Mouse (Mus musculus) urinary bladder, postnatal 36 days (tissue): Measurements from ENCODE around the gene BC034090.

Source experiments
- DNase-seq, 2 experiments: peaks; one replicate each; pipeline ENCODE4 v3.0.0; 2022; ENCODE audit warnings: low spot score in 2 of 2, mixed read lengths in 1 of 2

Gene BC034090

GRCm38 (mm10) chr1:155244771-155245211 lies 547 bp upstream of the BC034090 start:
- DNase-seq = no peak

GRCm38 (mm10) chr1:155242488-155242745 lies 1.8 kb downstream of the BC034090 start:
- no peak for DNase-seq

DNA sequence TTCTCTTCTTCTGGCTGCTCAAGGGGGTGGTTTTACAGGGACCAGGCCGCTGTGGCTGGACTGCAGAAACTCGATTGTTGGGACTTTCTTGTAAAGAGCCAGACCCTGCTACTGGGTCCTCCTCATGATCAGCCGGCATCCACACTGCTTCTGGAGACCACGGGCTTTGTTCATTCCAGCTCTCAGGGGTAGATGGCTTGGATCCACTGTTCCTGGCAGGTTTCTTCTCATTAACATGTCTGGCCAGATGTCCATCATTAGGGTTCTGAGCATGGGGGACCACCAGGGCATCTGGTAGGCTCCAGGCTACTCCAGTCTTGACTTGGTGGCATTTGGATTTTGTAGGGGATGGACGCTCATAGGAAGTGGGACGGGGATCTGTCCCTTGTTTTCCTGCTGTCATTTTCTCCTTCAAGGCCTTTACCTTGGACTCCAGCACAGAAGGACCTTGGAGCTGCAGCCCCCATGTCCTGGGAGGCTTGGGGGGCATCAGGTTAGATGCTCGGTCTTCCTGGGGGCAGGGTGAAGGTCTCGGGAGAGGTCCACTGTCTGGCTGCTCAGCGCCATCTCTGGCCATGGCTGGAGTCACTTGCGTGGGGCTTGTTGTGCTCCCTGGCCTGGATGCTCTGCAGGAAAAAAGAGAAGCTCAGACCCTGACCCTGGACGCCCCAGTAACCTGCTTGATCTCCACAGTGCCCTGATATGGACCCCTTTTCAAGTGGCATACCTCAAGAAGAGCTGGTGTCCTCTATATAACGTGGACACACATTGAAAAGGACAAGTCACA lies 2.4 kb downstream of the BC034090 start:
- DNase-seq = no peak

DNA sequence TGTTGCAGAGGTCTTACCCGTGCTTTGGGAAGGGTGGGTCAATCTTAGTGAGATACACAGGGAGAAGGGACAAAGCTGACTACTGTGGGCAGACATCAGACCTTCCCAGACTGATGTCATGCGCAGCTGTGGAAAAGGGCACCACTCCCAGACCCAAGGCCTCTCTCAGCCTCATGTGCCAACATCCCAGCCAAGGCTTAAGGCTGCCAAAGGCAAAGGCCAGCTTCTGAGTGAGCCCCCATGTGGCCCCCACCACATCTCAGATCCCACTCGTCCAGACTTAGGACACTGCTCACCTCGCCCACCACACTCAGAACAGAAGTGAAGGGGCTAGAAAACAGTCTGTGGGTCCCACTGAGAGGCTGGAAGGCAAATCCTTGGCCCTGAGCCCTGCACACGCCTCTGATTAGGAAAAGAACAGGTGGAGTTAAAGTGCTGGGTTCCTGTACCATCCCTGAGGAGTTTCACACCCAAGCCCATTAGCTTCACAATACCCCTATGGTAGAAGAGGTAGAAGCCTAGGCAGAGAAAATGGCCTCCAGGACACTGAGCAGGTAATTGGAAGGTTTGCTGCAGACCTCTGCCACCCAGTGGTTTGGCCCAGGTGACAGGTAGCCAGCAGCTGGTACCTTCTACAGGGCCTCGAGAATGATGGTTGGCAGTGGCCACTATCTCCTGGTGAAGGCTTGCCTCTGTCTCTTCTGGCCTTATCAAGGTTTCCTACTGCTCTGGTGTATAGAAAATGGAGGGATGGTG lies 4.1 kb downstream of the BC034090 start:
- no peak for DNase-seq

GRCm38 (mm10) chr1:155239169-155239568 lies 5.1 kb downstream of the BC034090 start:
- DNase-seq = no peak

GRCm38 (mm10) chr1:155238126-155238525 lies 6.1 kb downstream of the BC034090 start:
- no peak for DNase-seq

DNA sequence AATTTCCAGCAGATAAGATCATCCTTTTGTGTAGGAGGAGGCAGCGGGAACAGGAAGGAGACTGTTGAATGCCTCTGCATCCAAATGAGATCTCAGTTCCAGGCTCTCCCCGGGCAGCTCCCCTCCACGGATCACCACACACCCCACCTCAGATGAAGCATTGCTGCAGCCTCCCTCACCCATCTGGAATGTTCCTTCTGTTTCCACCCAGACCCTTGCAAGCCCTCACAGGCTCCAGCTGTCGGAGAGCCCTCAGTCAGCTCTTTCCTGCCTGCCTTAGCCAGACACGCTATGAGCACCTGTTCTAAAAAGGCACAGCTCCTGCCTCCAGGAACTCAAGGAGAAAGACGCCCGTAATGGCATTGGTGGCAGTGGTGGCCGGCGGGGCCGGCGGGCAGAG lies 6.9 kb downstream of the BC034090 start:
- DNase-seq = no peak

DNA sequence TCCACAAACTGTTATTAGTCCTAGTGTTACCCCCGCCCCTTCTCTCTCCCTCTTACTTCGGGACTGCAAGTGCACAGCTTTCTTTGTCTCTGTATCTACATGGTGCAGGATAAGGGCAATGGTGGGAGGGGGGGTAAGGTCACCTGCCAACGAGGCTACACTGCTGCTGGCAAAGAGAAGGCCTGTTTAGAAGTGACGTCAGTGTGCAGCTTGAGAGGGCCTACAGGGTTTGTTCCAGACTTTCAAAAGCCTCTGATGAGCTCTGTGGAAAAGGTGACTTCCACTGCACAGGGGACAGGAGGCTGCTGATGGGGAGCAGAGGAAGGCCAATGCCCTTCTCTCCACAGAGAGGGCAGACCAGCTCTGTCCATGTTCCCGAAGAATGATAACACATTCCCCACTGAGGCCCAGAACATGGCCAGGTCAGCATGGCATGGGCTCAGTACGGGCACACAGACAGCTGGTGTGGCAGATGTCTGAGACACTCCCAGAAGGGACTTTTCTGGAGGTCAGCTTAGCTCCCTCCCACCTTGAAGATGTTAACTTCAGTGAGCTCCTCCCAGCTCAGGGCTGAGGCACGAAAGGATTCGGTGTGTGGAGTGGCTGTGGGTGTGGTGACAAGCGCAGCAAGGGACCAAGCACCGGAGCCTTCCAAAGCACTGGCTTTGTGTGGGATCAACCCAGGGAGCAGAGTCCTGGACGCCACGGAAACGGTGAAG lies 7.8 kb downstream of the BC034090 start:
- no peak for DNase-seq

GRCm38 (mm10) chr1:155235641-155236040 lies 8.6 kb downstream of the BC034090 start:
- no peak for DNase-seq

- peak in 1 of 2 experiments; percentile 73 for DNase-seq
Measured at GRCm38 (mm10) chr1:155233931-155234607, 10.2 kb downstream of the BC034090 start.

DNA sequence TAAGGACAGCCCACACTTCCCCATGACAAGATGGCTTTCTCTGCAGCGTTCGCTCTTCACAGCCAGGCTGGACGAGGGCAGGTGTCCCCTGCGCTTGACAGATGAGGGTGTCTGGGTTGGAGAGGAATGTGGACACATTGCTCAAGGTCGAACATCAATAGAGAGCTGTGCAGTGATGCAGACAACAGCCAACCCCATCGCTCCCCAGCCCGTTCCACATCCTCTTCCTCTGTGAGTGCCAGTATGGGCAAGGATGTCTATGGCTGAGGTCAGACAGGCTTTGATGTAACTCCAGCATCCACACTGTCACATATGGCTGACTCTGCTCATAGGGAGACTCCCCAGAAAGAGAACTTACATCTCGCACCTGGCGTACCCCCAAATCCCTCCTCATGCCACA lies 10.9 kb downstream of the BC034090 start:
- DNase-seq = no peak

- no peak for DNase-seq
Measured at GRCm38 (mm10) chr1:155232786-155233185, 11.5 kb downstream of the BC034090 start.

DNA sequence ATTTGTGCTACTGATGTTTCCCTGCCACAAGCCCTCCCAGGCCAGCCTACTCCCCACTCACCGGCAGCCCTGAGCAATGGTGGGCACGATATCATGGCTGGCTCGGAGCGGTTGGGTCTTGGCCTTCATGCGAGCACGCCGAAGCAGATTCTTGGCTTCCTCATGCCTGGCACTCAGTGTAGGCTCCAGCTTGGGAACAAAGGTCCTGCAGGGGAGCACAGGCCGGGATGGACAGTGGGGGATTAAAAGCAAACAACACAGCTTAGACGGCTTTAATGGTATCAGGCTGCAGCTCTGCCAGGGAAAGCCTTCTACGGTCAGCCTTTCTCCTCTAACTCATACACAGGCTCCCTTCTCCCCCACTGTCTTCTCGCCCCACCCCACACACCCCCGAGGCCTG lies 11.9 kb downstream of the BC034090 start:
- no peak for DNase-seq

- DNase-seq = no peak
Measured at GRCm38 (mm10) chr1:155229464-155230411, 14.5 kb downstream of the BC034090 start.

DNA sequence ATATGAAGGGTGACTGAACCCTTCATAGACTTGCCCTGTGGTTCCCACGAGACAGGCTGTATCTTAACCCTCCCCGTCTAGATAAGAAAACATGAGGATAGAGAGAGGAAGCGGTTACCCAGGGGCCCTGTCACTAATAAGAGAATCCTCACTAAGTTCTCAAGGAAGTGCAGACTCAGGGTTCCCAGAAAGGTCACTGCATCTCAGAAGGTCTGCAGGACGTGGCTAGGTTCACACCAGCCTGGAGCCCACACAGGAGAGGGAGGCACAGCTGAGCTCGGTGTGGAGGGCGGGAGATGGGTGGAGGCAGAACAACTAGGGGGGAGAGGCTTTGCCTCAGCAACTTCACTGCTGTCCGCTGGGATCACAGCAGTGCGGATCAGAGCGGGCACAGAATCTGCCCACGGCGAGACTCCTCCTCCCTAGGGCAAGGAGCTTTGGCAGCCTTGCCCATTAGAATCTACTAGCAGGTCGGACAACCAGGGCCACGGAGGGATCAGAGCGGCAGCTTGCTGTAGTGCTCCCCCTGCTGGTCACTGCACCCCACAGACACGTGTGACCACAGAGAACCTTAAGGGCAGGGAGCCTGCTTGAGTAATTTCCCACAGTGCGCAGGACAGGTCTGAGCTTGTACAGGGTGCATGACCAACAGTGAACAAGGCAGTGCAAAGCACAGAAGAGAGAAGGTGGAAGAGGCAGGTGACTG lies 20.2 kb downstream of the BC034090 start:
- peak; percentile 77 to 87 for DNase-seq

DNA sequence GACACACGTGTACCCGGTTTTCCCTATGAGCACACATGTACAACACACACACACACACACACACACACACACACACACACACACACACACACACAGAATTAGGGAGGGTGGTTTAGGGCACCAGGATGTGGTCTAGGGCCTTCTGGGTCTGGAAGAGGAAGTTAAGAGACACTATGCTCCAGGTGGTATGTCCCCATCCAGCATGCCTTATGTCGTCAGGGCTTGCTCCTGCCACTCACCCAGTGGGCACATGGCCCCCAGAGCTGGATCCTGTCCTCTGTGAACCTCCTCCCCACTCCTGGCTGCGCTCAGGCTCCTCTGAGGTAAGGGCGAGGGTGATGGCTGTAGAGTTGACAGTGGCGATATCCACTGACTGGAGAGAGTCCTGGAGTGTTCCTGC lies 21.2 kb downstream of the BC034090 start:
- DNase-seq = no peak

GRCm38 (mm10) chr1:155222101-155222669 lies 22.1 kb downstream of the BC034090 start:
- no peak for DNase-seq

DNA sequence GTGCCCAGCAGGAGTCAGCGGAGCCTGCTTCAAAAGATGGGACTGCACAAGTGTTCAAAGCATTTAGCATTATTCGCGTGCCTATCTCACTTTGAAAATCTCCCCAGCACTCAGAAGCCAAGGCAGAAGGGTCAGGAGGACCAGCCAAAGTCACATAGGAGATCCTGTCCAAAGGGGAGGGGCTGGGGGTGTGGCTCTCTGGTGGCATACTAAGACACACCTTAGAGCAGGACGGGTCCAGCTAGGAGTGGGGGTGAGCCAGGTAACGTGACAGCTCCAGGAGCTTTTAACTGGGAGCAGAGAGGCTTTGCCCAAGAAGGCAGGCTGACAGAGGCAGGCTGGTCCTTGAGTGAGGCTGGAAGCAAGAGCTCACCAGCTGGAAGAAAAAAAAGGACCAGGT lies 25.3 kb downstream of the BC034090 start:
- DNase-seq = no peak

DNA sequence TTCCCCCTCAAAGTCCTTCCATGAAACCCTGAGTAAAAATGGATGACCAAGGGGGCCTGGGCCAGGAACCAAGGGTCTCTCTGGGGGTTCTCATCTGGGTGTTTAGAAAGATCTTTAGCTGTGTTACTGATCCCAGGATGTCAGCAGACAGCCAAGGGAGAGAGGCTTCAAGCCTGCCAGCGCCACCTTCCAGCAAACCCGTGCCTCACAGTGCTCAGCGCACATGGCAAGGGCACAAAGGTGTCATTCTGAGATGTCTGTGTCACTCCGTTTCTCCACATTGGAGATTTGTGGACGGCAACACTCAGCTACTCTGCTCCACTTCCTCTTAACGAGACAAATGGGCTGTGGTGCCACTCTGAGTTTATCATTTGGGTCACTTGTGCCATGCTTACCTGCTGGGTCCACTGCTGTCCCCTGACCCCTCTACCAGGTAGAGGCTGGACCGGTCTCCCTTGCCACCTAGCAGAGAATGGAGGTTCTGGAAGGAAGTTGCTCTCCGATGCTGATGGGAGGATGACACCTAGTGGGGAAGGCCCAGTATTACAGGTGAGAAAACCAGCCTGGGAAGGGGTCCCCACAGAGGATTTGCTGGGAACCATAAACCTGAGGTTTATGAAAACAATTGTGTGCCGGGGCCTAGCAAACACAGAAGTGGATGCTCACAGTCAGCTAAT lies 26.2 kb downstream of the BC034090 start:
- DNase-seq = peak; percentile 45 to 50
